Mouse (Mus musculus): ENCODE measurements around the gene Cntln.

The Cntln gene

GRCm38 (mm10) chr4:84884111-84884538 is at the start of gene Cntln:
Gene Cntln (plus strand): TSS chr4:84884309.
- DNase-seq (ENCODE audit: low spot score): peak; percentile 97

GRCm38 (mm10) chr4:84836979-84837378 is 47.1 kb upstream of the Cntln start:
- no peak for DNase-seq (ENCODE audit: low spot score)

- DNase-seq (ENCODE audit: low spot score): no peak
Measured at GRCm38 (mm10) chr4:84838545-84838944, 45.6 kb upstream of the Cntln start.

- no peak for DNase-seq (ENCODE audit: low spot score)
Measured at GRCm38 (mm10) chr4:84839466-84839865, 44.6 kb upstream of the Cntln start.

- DNase-seq (ENCODE audit: low spot score): no peak
Measured at GRCm38 (mm10) chr4:84857588-84857987, 26.5 kb upstream of the Cntln start.

- no peak for DNase-seq (ENCODE audit: low spot score)
Measured at GRCm38 (mm10) chr4:84876347-84876746, 7.8 kb upstream of the Cntln start.

- no peak for DNase-seq (ENCODE audit: low spot score)
Measured at GRCm38 (mm10) chr4:84883646-84884045, 463 bp upstream of the Cntln start.

- DNase-seq (ENCODE audit: low spot score): peak; percentile 64
Measured at GRCm38 (mm10) chr4:84884539-84885270, 596 bp downstream of the Cntln start.

- DNase-seq (ENCODE audit: low spot score): no peak
Measured at GRCm38 (mm10) chr4:84885271-84885540, 1.1 kb downstream of the Cntln start.

- DNase-seq (ENCODE audit: low spot score): no peak
Measured at GRCm38 (mm10) chr4:84918393-84918792, 34.3 kb downstream of the Cntln start.

- no peak for DNase-seq (ENCODE audit: low spot score)
Measured at GRCm38 (mm10) chr4:84934342-84934929, 50.3 kb downstream of the Cntln start.

- DNase-seq (ENCODE audit: low spot score): no peak
Measured at GRCm38 (mm10) chr4:84942059-84942458, 58.0 kb downstream of the Cntln start.

- no peak for DNase-seq (ENCODE audit: low spot score)
Measured at GRCm38 (mm10) chr4:84942651-84943050, 58.5 kb downstream of the Cntln start.

- DNase-seq (ENCODE audit: low spot score): no peak
Measured at GRCm38 (mm10) chr4:84944100-84944499, 60.0 kb downstream of the Cntln start.

GRCm38 (mm10) chr4:84946450-84946849 is 62.3 kb downstream of the Cntln start:
- no peak for DNase-seq (ENCODE audit: low spot score)

GRCm38 (mm10) chr4:84976875-84977646 is 93.0 kb downstream of the Cntln start:
- no peak for DNase-seq (ENCODE audit: low spot score)

- no peak for DNase-seq (ENCODE audit: low spot score)
Measured at GRCm38 (mm10) chr4:84995520-84996348, 111.6 kb downstream of the Cntln start.

GRCm38 (mm10) chr4:85005581-85005980 is 121.5 kb downstream of the Cntln start:
- no peak for DNase-seq (ENCODE audit: low spot score)

- DNase-seq (ENCODE audit: low spot score): no peak
Measured at GRCm38 (mm10) chr4:85006789-85007188, 122.7 kb downstream of the Cntln start.

GRCm38 (mm10) chr4:85010846-85011245 is 126.7 kb downstream of the Cntln start:
- no peak for DNase-seq (ENCODE audit: low spot score)

- DNase-seq (ENCODE audit: low spot score): no peak
Measured at GRCm38 (mm10) chr4:85045748-85046147, 161.6 kb downstream of the Cntln start.

GRCm38 (mm10) chr4:85049933-85050553 is 165.9 kb downstream of the Cntln start:
- DNase-seq (ENCODE audit: low spot score): no peak

Measured in ovary, postnatal 36 days (tissue).